Mouse (Mus musculus): ENCODE data around the gene Olfr1168. TPM values are rescaled to one million over a fixed set of nuclear protein-coding genes. Genes with fewer than 3 reads are reported as not detected.

Olfr1168 gene
- polyA plus RNA-seq (2021; fragmentation: Nextera tagmentation): not detected in 2 replicates
- long read RNA-seq, experiment 1: 0 reads
- long read RNA-seq, experiment 2: 0 reads

DNA sequence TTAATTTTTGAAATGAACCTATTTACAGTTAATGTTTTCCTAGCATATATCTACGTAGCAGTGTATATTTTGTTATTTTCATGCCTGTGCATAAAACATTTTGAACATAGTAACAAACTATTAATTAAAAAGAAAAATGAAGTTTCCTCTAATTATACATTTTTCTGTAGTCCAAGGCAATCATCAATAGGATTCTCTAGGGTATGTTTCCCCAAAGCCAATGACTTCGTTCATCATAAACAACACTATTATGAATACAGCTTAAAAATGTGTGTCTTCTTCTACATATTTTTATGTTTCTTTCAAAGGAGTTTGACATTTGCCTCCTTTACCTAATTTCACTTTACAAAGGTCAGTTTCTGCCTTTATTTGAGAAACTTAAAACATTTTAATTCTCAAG is at the start of gene Olfr1168:
Gene Olfr1168, plus strand, starts transcription at position 301 of the 400 bp plus-strand sequence.

DNA sequence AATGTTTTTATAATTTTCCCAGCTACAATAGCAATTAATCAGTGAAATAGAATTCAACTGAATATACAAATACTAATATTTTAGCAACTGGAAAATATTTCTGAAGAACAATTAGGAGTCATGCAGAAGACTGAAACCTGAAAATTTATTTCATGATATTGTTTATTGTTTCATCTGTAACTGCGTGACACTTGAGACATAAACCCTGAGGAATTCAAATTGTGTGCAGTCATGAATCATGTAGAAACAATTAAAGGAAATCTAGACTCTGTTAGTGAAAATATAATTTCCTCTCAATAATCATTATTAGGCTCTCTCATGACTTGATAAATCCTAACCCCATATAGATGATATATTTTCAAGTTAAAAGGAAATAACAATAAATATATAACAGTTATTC is 26.6 kb upstream of the Olfr1168 start, which contains the start of gene Olfr1167:
Gene Olfr1167, minus strand, starts transcription at position 101 of the 400 bp plus-strand sequence.

DNA sequence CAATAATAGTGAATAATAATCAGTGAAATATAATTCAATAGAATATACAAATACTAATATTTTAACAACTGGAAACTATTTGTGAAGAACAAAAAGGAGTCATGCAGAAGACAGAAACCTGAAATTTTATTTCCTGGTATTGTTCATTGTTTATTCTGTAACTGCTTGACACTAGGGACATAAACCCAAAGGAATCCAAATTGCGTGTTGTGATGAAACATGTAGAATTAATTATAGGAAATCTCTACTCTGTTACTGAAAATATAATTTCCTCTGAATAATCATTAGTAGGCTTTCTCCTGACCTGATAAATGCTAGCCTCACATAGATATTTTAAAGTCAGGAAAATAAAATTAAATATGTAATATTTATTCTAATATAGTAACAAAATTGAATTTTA is 46.6 kb downstream of the Olfr1168 start, which contains the start of gene Olfr1170:
Gene Olfr1170, minus strand, starts transcription at position 101 of the 400 bp plus-strand sequence.

Other genes with a start within 250 kb of the Olfr1168 start
- gene Olfr1155, start 236.7 kb upstream of the Olfr1168 start, polyA plus RNA-seq (2021; fragmentation: Nextera tagmentation): not detected in 2 replicates
- not detected in 2 replicates for gene Olfr1156, start 228.8 kb upstream of the Olfr1168 start, polyA plus RNA-seq (2021; fragmentation: Nextera tagmentation)
- not detected in 2 replicates for gene Olfr1157, start 213.6 kb upstream of the Olfr1168 start, polyA plus RNA-seq (2021; fragmentation: Nextera tagmentation)
- gene Olfr74, start 207.2 kb upstream of the Olfr1168 start, polyA plus RNA-seq (2021; fragmentation: Nextera tagmentation): not detected in 2 replicates
- gene Olfr1158, start 191.8 kb upstream of the Olfr1168 start, polyA plus RNA-seq (2021; fragmentation: Nextera tagmentation): not detected in 2 replicates
- not detected in 2 replicates for gene Olfr1160, start 173.6 kb upstream of the Olfr1168 start, polyA plus RNA-seq (2021; fragmentation: Nextera tagmentation)
- gene Olfr1161, start 159.1 kb upstream of the Olfr1168 start, polyA plus RNA-seq (2021; fragmentation: Nextera tagmentation): not detected in 2 replicates
- gene Olfr73, start 144.2 kb upstream of the Olfr1168 start, polyA plus RNA-seq (2021; fragmentation: Nextera tagmentation): not detected in 2 replicates
- not detected in 2 replicates for gene Olfr1162, start 130.8 kb upstream of the Olfr1168 start, polyA plus RNA-seq (2021; fragmentation: Nextera tagmentation)
- not detected in 2 replicates for gene Olfr1163, start 110.0 kb upstream of the Olfr1168 start, polyA plus RNA-seq (2021; fragmentation: Nextera tagmentation)
- not detected in 2 replicates for gene Olfr1164, start 87.9 kb upstream of the Olfr1168 start, polyA plus RNA-seq (2021; fragmentation: Nextera tagmentation)
- not detected in 2 replicates for gene Olfr1166, start 53.6 kb upstream of the Olfr1168 start, polyA plus RNA-seq (2021; fragmentation: Nextera tagmentation)
- gene Olfr1167, start 26.7 kb upstream of the Olfr1168 start, polyA plus RNA-seq (2021; fragmentation: Nextera tagmentation): not detected in 2 replicates
- not detected in 2 replicates for gene Olfr1170, start 46.5 kb downstream of the Olfr1168 start, polyA plus RNA-seq (2021; fragmentation: Nextera tagmentation)
- gene Olfr1173, start 98.0 kb downstream of the Olfr1168 start, polyA plus RNA-seq (2021; fragmentation: Nextera tagmentation): not detected in 2 replicates
- gene Olfr1174-ps, start 133.3 kb downstream of the Olfr1168 start, polyA plus RNA-seq (2021; fragmentation: Nextera tagmentation): not detected in 2 replicates
- not detected in 2 replicates for gene Olfr1175-ps, start 145.3 kb downstream of the Olfr1168 start, polyA plus RNA-seq (2021; fragmentation: Nextera tagmentation)
- gene Olfr1176, start 154.8 kb downstream of the Olfr1168 start, polyA plus RNA-seq (2021; fragmentation: Nextera tagmentation): not detected in 2 replicates
- gene Olfr1177-ps, start 164.6 kb downstream of the Olfr1168 start, polyA plus RNA-seq (2021; fragmentation: Nextera tagmentation): not detected in 2 replicates
- gene Olfr1178, start 205.2 kb downstream of the Olfr1168 start, polyA plus RNA-seq (2021; fragmentation: Nextera tagmentation): not detected in 2 replicates
- gene Olfr1179, start 224.6 kb downstream of the Olfr1168 start, polyA plus RNA-seq (2021; fragmentation: Nextera tagmentation): not detected in 2 replicates
- not detected in 2 replicates for gene Olfr1180, start 237.3 kb downstream of the Olfr1168 start, polyA plus RNA-seq (2021; fragmentation: Nextera tagmentation)
- not detected in 2 replicates for gene Olfr1181, start 244.3 kb downstream of the Olfr1168 start, polyA plus RNA-seq (2021; fragmentation: Nextera tagmentation)